Comparison of ENCODE assay signal across 15 mouse cellular contexts in genomic region chr2:103601126-103601525, GRCm38 (mm10). TPM values are rescaled to one million over a fixed set of nuclear protein-coding genes. Genes with fewer than 3 reads are reported as not detected.
DNase-seq lines count a peak whose midpoint lies in the region; ATAC-seq and TF ChIP-seq lines count a peak whose summit lies in the region.
"Had no signal": no experiment of that assay in that cellular context is flagged by ENCODE, and none has a peak within 500 bp of the region (broad histone marks: within the 10 kb centered on the region; RNA-seq: fewer than 3 reads in every experiment).

No protein-coding gene starts in this region.

- peak; percentile 31 for DNase-seq in heart, adult 11 months
- DNase-seq in heart, adult 18-20 months = no peak
- no peak for DNase-seq in heart, postnatal 0 days (ENCODE audit: low spot score)
- DNase-seq in heart, adult 8-10 months (ENCODE audit: low spot score) = no peak
- DNase-seq in lung, embryonic 14.5 days = no peak
- DNase-seq in lung, postnatal 10 days = no peak
- DNase-seq in layer of hippocampus, adult 2 months (ENCODE audit: low spot score in 2 of 2) = no peak
- no peak for DNase-seq in ovary, postnatal 36 days (ENCODE audit: low spot score)
- DNase-seq: cerebellum, adult 9-10 months; gastrocnemius, adult 2 months; kidney, adult 18-20 months had no signal

- no peaks in the 10 kb centered on the region for H3K9me3 ChIP-seq in heart, postnatal 0 days (replicated peaks; ENCODE audit: control insufficient read depth, low read length)
- H3K9me3 ChIP-seq in lung, embryonic 14.5 days (ENCODE audit: low read depth, low read length) = no peaks in the 10 kb centered on the region
- H3K9me3 ChIP-seq: G1E; midbrain, embryonic 13.5 days had no signal

- H3K4me1 ChIP-seq in heart, postnatal 0 days (ENCODE audit: control insufficient read depth, insufficient read depth) = peaks cover 91% of the 10 kb centered on the region
- H3K4me1 ChIP-seq in lung, embryonic 14.5 days (ENCODE audit: insufficient read depth) = 0 out of 2 replicates have a peak, but pooled peaks cover 5% of the 10 kb centered on the region

- H3K36me3 ChIP-seq in heart, postnatal 0 days (replicated peaks; ENCODE audit: control insufficient read depth, insufficient read depth, low read length) = no peaks in the 10 kb centered on the region; the same call in 1 of the 2 replicates
- no peaks in the 10 kb centered on the region for H3K36me3 ChIP-seq in lung, embryonic 14.5 days (ENCODE audit: insufficient read depth)
- H3K36me3 ChIP-seq: G1E; midbrain, embryonic 13.5 days had no signal

- TF ChIP-seq CTCF in heart, postnatal 0 days (IDR thresholded peaks at IDR 0.05; ENCODE audit: low read depth) = no peak
- TF ChIP-seq CTCF in lung, embryonic 14.5 days (IDR thresholded peaks at IDR 0.05; ENCODE audit: low read depth) = no peak
- no peak for TF ChIP-seq CTCF in layer of hippocampus, adult 2 months (conservative IDR thresholded peaks at IDR 0.05)

- WGBS in heart, postnatal 0 days = 34% methylated on average over 1 of the region's 1 CpGs
- WGBS in lung, embryonic 14.5 days = 21% methylated on average over 1 of the region's 1 CpGs

- H3K4me2 ChIP-seq in heart, postnatal 0 days (ENCODE audit: low read depth, low read length) = no peak overlapping the region
- no peak overlapping the region for H3K4me2 ChIP-seq in lung, embryonic 14.5 days

- no peak for TF ChIP-seq EP300 in heart, postnatal 0 days (IDR thresholded peaks at IDR 0.05; ENCODE audit: low read depth)

- no peaks in the 10 kb centered on the region for H3K27me3 ChIP-seq in heart, postnatal 0 days (ENCODE audit: control insufficient read depth, insufficient read depth, low read length)
- H3K27me3 ChIP-seq in lung, embryonic 14.5 days (ENCODE audit: insufficient read depth, low read length) = no peaks in the 10 kb centered on the region
- H3K27me3 ChIP-seq: midbrain, embryonic 13.5 days had no signal

- H3K27ac ChIP-seq in heart, postnatal 0 days (ENCODE audit: low read depth) = peak overlapping the region; percentile 75
- no peak overlapping the region for H3K27ac ChIP-seq in lung, embryonic 14.5 days (ENCODE audit: low read depth)
- no peak overlapping the region for H3K27ac ChIP-seq in layer of hippocampus, adult 2 months
- H3K27ac ChIP-seq: hindbrain, postnatal 0 days; left cerebral cortex, adult 2 months had no signal

- H3K4me3 ChIP-seq in heart, postnatal 0 days (ENCODE audit: low read depth, low read length) = no peak overlapping the region
- H3K4me3 ChIP-seq in lung, embryonic 14.5 days (ENCODE audit: low read depth, low read length) = no peak overlapping the region
- H3K4me3 ChIP-seq in layer of hippocampus, adult 2 months = no peak overlapping the region
- H3K4me3 ChIP-seq: left cerebral cortex, adult 2 months; midbrain, embryonic 13.5 days had no signal

- H3K9ac ChIP-seq in heart, postnatal 0 days (replicated peaks; ENCODE audit: low read depth, low read length) = no peak overlapping the region
- H3K9ac ChIP-seq in lung, embryonic 14.5 days = 0 out of 2 replicates have a peak overlapping the region, but pooled peaks have one; percentile 2
- H3K9ac ChIP-seq: midbrain, embryonic 13.5 days had no signal

- no peak for ATAC-seq in heart, postnatal 0 days (ENCODE audit: insufficient read depth, low read depth)
- ATAC-seq in lung, embryonic 14.5 days (ENCODE audit: insufficient read depth) = no peak

RNA-seq across cellular contexts. Expression of gene Abtb2, which starts 35.0 kb away (rescaled TPM):
- 10 to 100 TPM; 22.1 to 26.7 TPM for total RNA-seq in heart, adult 18-20 months (2021)
- total RNA-seq in heart, postnatal 0 days (2014; rRNA removed; ENCODE audit: low replicate concordance) = 45.9 and 53.4 TPM in 2 replicates
- polyA plus RNA-seq in heart, postnatal 0 days (2015; fragmentation: Nextera tagmentation; extraction: Ambion mirVana) = 12.3 and 12.6 TPM in 2 replicates
- 10 to 100 TPM; 22.9 to 27.5 (median 24.8) TPM for total RNA-seq in heart, adult 8-10 months (2022)
- polyA plus RNA-seq in lung, embryonic 14.5 days (2014; fragmentation: Nextera tagmentation; extraction: Ambion mirVana) = 6.5 and 8.0 TPM in 2 replicates
- 10 to 100 TPM in 1 of 2 experiments, 1 to 10 TPM in 1; 9.5 to 10.3 TPM for total RNA-seq in layer of hippocampus, adult 2 months (2021)
- polyA plus RNA-seq: G1E had no signal
